12 mouse cellular contexts compared by ENCODE assay signal in the genomic region with DNA sequence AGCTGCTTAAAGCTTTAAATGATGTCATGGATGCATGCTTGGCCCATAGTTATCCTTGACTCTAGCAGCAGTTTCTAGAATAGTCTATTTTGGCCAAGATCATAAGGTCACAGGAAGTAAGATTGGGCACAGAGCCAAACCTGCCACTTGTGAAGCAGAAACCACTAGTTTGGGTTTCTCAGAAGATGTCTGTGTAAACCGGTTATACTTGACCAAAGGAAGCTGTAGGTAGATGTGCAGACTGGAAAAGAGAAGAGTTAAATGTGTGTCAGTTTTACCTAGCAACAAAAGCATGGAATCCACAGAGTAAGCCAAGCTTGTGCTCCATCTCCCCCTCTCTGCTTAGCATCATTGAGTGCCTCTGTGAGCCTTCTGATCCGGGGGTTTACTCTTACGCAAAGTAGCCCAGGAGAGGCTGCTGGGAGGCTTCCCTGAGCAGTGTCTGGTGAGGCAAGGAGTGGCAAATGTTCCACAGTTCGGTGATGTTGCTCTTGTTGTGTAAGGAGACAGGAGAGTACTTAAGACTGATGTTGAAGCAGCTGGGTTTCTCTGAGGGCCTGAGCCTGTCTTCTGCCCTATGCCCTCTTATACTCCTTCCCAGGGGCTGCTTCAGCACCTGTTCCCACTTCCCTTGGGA.
DNase-seq lines count a peak whose midpoint lies in the region; ATAC-seq and TF ChIP-seq lines count a peak whose summit lies in the region.
"Had no signal": no experiment of that assay in that cellular context is flagged by ENCODE, and none has a peak within 500 bp of the region (broad histone marks: within the 10 kb centered on the region; RNA-seq: fewer than 3 reads in every experiment).

No protein-coding gene starts in this region.

- H3K27me3 ChIP-seq in kidney, postnatal 0 days (ENCODE audit: insufficient read depth, low read length), result no peaks in the 10 kb centered on the region
- H3K27me3 ChIP-seq in small intestine, adult 2 months (ENCODE audit: control insufficient read depth, insufficient read depth, low read length), result no peaks in the 10 kb centered on the region
- no peaks in the 10 kb centered on the region for H3K27me3 ChIP-seq in forebrain, embryonic 11.5 days (ENCODE audit: control insufficient read depth, insufficient read depth, low read length)
- H3K27me3 ChIP-seq: megakaryocyte, embryonic 14.5 days had no signal

- no peak for TF ChIP-seq CTCF in kidney, postnatal 0 days (IDR thresholded peaks at IDR 0.05; ENCODE audit: low read depth)
- no peak for TF ChIP-seq CTCF in small intestine, adult 2 months (IDR thresholded peaks at IDR 0.05; ENCODE audit: extremely low read depth, insufficient read length, insufficient replicate concordance, low read depth, low read length)

- WGBS in kidney, postnatal 0 days, result 64% methylated on average over 4 of the region's 4 CpGs
- WGBS in small intestine, adult 2 months, result 67% methylated on average over 4 of the region's 4 CpGs
- 80% methylated on average over 4 of the region's 4 CpGs for WGBS in forebrain, embryonic 11.5 days

- no peak for TF ChIP-seq POLR2A in small intestine, adult 2 months (IDR thresholded peaks at IDR 0.05; ENCODE audit: low read depth, low read length)

- H3K36me3 ChIP-seq in kidney, postnatal 0 days (ENCODE audit: insufficient read depth, low read length), result no peaks in the 10 kb centered on the region
- H3K36me3 ChIP-seq in small intestine, adult 2 months (ENCODE audit: control insufficient read depth, insufficient read depth, low read length), result no peaks in the 10 kb centered on the region
- H3K36me3 ChIP-seq in forebrain, embryonic 11.5 days (ENCODE audit: control insufficient read depth, insufficient read depth, low read length), result no peaks in the 10 kb centered on the region

- H3K9ac ChIP-seq in kidney, postnatal 0 days (ENCODE audit: low read depth, low read length), result no peak overlapping the region
- H3K9ac ChIP-seq in forebrain, embryonic 11.5 days (ENCODE audit: low read length), result no peak overlapping the region

- H3K4me1 ChIP-seq in kidney, postnatal 0 days (replicated peaks; ENCODE audit: insufficient read depth, low read length), result no peaks in the 10 kb centered on the region
- H3K4me1 ChIP-seq in small intestine, adult 2 months (ENCODE audit: control insufficient read depth, insufficient read depth, insufficient read length, low read length), result peaks cover 8% of the 10 kb centered on the region; the same call in 1 of the 2 replicates
- H3K4me1 ChIP-seq in forebrain, embryonic 11.5 days (replicated peaks; ENCODE audit: control insufficient read depth, insufficient read depth, low read length), result no peaks in the 10 kb centered on the region

- no peaks in the 10 kb centered on the region for H3K9me3 ChIP-seq in kidney, postnatal 0 days (replicated peaks; ENCODE audit: low read length)
- no peaks in the 10 kb centered on the region for H3K9me3 ChIP-seq in forebrain, embryonic 11.5 days (ENCODE audit: control insufficient read depth, low read length)
- H3K9me3 ChIP-seq: megakaryocyte, embryonic 14.5 days had no signal

- no peak overlapping the region for H3K4me3 ChIP-seq in kidney, postnatal 0 days (replicated peaks; ENCODE audit: low read depth, low read length)
- no peak overlapping the region for H3K4me3 ChIP-seq in small intestine, adult 2 months (ENCODE audit: low read depth, low read length)
- no peak overlapping the region for H3K4me3 ChIP-seq in forebrain, embryonic 11.5 days (ENCODE audit: low read depth, low read length)
- H3K4me3 ChIP-seq: megakaryocyte, embryonic 14.5 days; myocyte had no signal

- DNase-seq in kidney, postnatal 0 days (ENCODE audit: low spot score), result peak; percentile 16
- no peak for DNase-seq in kidney, adult 11 months
- DNase-seq in CD4-positive, CD25-positive, alpha-beta regulatory T cell, adult 2 months (ENCODE audit: low read depth, low spot score), result peak; percentile 69
- DNase-seq in forebrain, embryonic 11.5 days (ENCODE audit: low spot score), result no peak
- no peak for DNase-seq in neural tube, embryonic 10.5 days (ENCODE audit: extremely low spot score, low spot score)
- DNase-seq: thymus, postnatal 25 days had no signal

- H3K27ac ChIP-seq in kidney, postnatal 0 days, result no peak overlapping the region
- peak overlapping the region; percentile 66 for H3K27ac ChIP-seq in small intestine, adult 2 months (ENCODE audit: insufficient read depth, low read depth, low read length)
- no peak overlapping the region for H3K27ac ChIP-seq in forebrain, embryonic 11.5 days (ENCODE audit: low read depth, low read length)

- no peak overlapping the region for H3K4me2 ChIP-seq in kidney, postnatal 0 days (ENCODE audit: low read length)
- H3K4me2 ChIP-seq in forebrain, embryonic 11.5 days (ENCODE audit: low read depth, low read length, severe bottlenecking), result no peak overlapping the region
- H3K4me2 ChIP-seq: liver, embryonic 11.5 days had no signal

- ATAC-seq in kidney, postnatal 0 days (replicated peaks; ENCODE audit: low FRiP score, low read depth), result no peak
- peak; percentile 42 for ATAC-seq in inflammation-experienced regulatory T-cells, adult 6 months
- no peak for ATAC-seq in forebrain, embryonic 11.5 days (replicated peaks; ENCODE audit: low FRiP score)
- ATAC-seq in erythroblast, adult 5-6 weeks (replicated peaks; ENCODE audit: low FRiP score, poor library complexity, severe bottlenecking), result no peak

Comparison
In these comparisons a context has a peak if more than half of its experiments do, and no peak if none do; other contexts are left out.
1. DNase-seq: peak in kidney, postnatal 0 days (single experiment) and CD4-positive, CD25-positive, alpha-beta regulatory T cell, adult 2 months (single experiment); none in kidney, adult 11 months (single experiment), forebrain, embryonic 11.5 days (single experiment) and neural tube, embryonic 10.5 days (single experiment).